Mouse (Mus musculus) midbrain, embryonic 15.5 days (tissue): ENCODE data around the gene Mt1. TPM values are rescaled to one million over a fixed set of nuclear protein-coding genes. Genes with fewer than 3 reads are reported as not detected.

Experiments
- ATAC-seq: fragments of 200-750 bp; cut with Nextera tagmentation; replicated peaks from 2 replicates; pipeline ENCODE4 v1.8.0; 2017; ENCODE audit warnings: moderate TSS enrichment
- H3K27ac ChIP-seq: fragments of 300-500 bp; sonication (generic); 2 replicates; pipeline ENCODE4 v1.5.1; 2015; ENCODE audit warnings: mild to moderate bottlenecking, inconsistent platforms
- H3K27me3 ChIP-seq: fragments of 300-500 bp; sonication (generic); replicated peaks from 2 replicates; pipeline ENCODE4 v1.6.1; 2015; ENCODE audit warnings: inconsistent platforms
- H3K36me3 ChIP-seq: fragments of 300-500 bp; sonication (generic); replicated peaks from 2 replicates; pipeline ENCODE4 v1.6.1; 2015; ENCODE audit warnings: inconsistent platforms
- H3K4me1 ChIP-seq: fragments of 300-500 bp; sonication (generic); 2 replicates; pipeline ENCODE4 v1.6.1; 2015; ENCODE audit warnings: inconsistent platforms
- H3K4me2 ChIP-seq: fragments of 300-500 bp; sonication (generic); 2 replicates; pipeline ENCODE4 v1.6.1; 2015; ENCODE audit warnings: inconsistent platforms, mild to moderate bottlenecking, moderate library complexity
- H3K4me3 ChIP-seq: fragments of 300-500 bp; sonication (generic); 2 replicates; pipeline ENCODE4 v1.5.1; 2015; ENCODE audit warnings: mild to moderate bottlenecking, inconsistent platforms
- H3K9ac ChIP-seq: fragments of 300-500 bp; sonication (generic); 2 replicates; pipeline ENCODE4 v1.6.1; 2015; ENCODE audit warnings: mild to moderate bottlenecking, inconsistent platforms
- H3K9me3 ChIP-seq: fragments of 300-500 bp; sonication (generic); 2 replicates; pipeline ENCODE4 v1.6.1; 2016; ENCODE audit warnings: inconsistent platforms
- WGBS: fragments of 180-500 bp; shearing (Covaris S2); methylation state at CpG from one replicate; pipeline ENCODE4 v1.1.7; 2015; ENCODE audit warnings: mixed read lengths; 5-methylcytosine and 5-hydroxymethylcytosine counted together
- polyA plus RNA-seq: library from polyadenylated mRNA; unstranded; fragments of >200 nt; fragmentation: Nextera tagmentation; extraction: Ambion mirVana; gene quantifications from 2 replicates; pipeline ENCODE4 v1.2.1, GENCODE M21; 2015

The Mt1 gene
- polyA plus RNA-seq, 1 experiment from 2014 or later, result 61.7 TPM

GRCm38 (mm10) chr8:94177716-94178390, 1.0 kb upstream of the Mt1 start:
- 64% methylated on average over 7 of the region's 7 CpGs for WGBS
- no peaks in the 10 kb centered on the region for H3K9me3 ChIP-seq
- no peak overlapping the region for H3K27ac ChIP-seq
- H3K4me2 ChIP-seq, result no peak overlapping the region
- peaks cover 87% of the 10 kb centered on the region for H3K27me3 ChIP-seq
- no peak overlapping the region for H3K9ac ChIP-seq
- peaks cover 23% of the 10 kb centered on the region for H3K4me1 ChIP-seq
- no peaks in the 10 kb centered on the region for H3K36me3 ChIP-seq
- no peak overlapping the region for H3K4me3 ChIP-seq
- no peak for ATAC-seq

- WGBS, result 4% methylated on average over 25 of the region's 25 CpGs
- peaks cover 86% of the 10 kb centered on the region for H3K27me3 ChIP-seq
Measured at GRCm38 (mm10) chr8:94179713-94180560, 1.1 kb downstream of the Mt1 start.

GRCm38 (mm10) chr8:94180561-94180908, 1.7 kb downstream of the Mt1 start:
- H3K36me3 ChIP-seq, result no peaks in the 10 kb centered on the region
- H3K4me1 ChIP-seq, result peaks cover 25% of the 10 kb centered on the region
- H3K27ac ChIP-seq, result no peak overlapping the region
- WGBS, result 83% methylated on average over 1 of the region's 1 CpGs
- no peak overlapping the region for H3K4me2 ChIP-seq
- peaks cover 84% of the 10 kb centered on the region for H3K27me3 ChIP-seq
- ATAC-seq, result no peak
- no peak overlapping the region for H3K4me3 ChIP-seq
- H3K9ac ChIP-seq, result no peak overlapping the region
- H3K9me3 ChIP-seq, result no peaks in the 10 kb centered on the region

More at GRCm38 (mm10) chr8:94179713-94180560, 1.1 kb downstream of the Mt1 start:
- Histone ChIP-seq H3K9me3 (no peaks in the 10 kb centered on the region), H3K27ac (no peak overlapping the region), H3K4me2 (peak overlapping the region; percentile 87), H3K4me3 (peak overlapping the region; percentile 42), H3K9ac (no peak overlapping the region), H3K36me3 (no peaks in the 10 kb centered on the region), H3K4me1 (peaks cover 25% of the 10 kb centered on the region)
- no peak for ATAC-seq

GRCm38 (mm10) chr8:94182055-94182929, 3.4 kb downstream of the Mt1 start:
- H3K36me3 ChIP-seq, result no peaks in the 10 kb centered on the region
- 69% methylated on average over 13 of the region's 13 CpGs for WGBS
- H3K27me3 ChIP-seq, result peaks cover 84% of the 10 kb centered on the region
- H3K9me3 ChIP-seq, result no peaks in the 10 kb centered on the region
- no peak for ATAC-seq
- no peak overlapping the region for H3K4me2 ChIP-seq
- no peak overlapping the region for H3K27ac ChIP-seq
- peaks cover 33% of the 10 kb centered on the region for H3K4me1 ChIP-seq
- no peak overlapping the region for H3K4me3 ChIP-seq
- no peak overlapping the region for H3K9ac ChIP-seq

GRCm38 (mm10) chr8:94183117-94183516, 4.2 kb downstream of the Mt1 start:
- H3K36me3 ChIP-seq, result no peaks in the 10 kb centered on the region
- under 1% methylated on average over 16 of the region's 16 CpGs for WGBS
- no peak overlapping the region for H3K27ac ChIP-seq
- peaks cover 81% of the 10 kb centered on the region for H3K27me3 ChIP-seq
- peak overlapping the region; percentile 19 for H3K4me3 ChIP-seq
- H3K4me1 ChIP-seq, result peaks cover 38% of the 10 kb centered on the region
- no peaks in the 10 kb centered on the region for H3K9me3 ChIP-seq
- H3K9ac ChIP-seq, result no peak overlapping the region
- ATAC-seq, result 0 out of 2 replicates have a peak, but pooled peaks have one; percentile 51
- H3K4me2 ChIP-seq, result peak overlapping the region; percentile 41

GRCm38 (mm10) chr8:94184357-94184843, 5.5 kb downstream of the Mt1 start:
- 22% methylated on average over 12 of the region's 12 CpGs for WGBS
- no peak overlapping the region for H3K27ac ChIP-seq
- ATAC-seq, result no peak
- no peaks in the 10 kb centered on the region for H3K9me3 ChIP-seq
- peaks cover 30% of the 10 kb centered on the region for H3K4me1 ChIP-seq
- no peak overlapping the region for H3K9ac ChIP-seq
- no peak overlapping the region for H3K4me2 ChIP-seq
- no peak overlapping the region for H3K4me3 ChIP-seq
- H3K27me3 ChIP-seq, result peaks cover 70% of the 10 kb centered on the region
- no peaks in the 10 kb centered on the region for H3K36me3 ChIP-seq

GRCm38 (mm10) chr8:94185791-94186190, 6.9 kb downstream of the Mt1 start:
- Histone ChIP-seq H3K27me3 (peaks cover 58% of the 10 kb centered on the region), H3K27ac (no peak overlapping the region)
- ATAC-seq, result no peak

GRCm38 (mm10) chr8:94186542-94186941, 7.7 kb downstream of the Mt1 start:
- peak; percentile 60; the same call in 1 of the 2 replicates for ATAC-seq
- peaks cover 56% of the 10 kb centered on the region for H3K27me3 ChIP-seq
- no peaks in the 10 kb centered on the region for H3K36me3 ChIP-seq
- WGBS, result 6% methylated on average over 17 of the region's 17 CpGs
- peaks cover 21% of the 10 kb centered on the region for H3K4me1 ChIP-seq
- H3K27ac ChIP-seq, result no peak overlapping the region
- H3K4me3 ChIP-seq, result no peak overlapping the region
- H3K4me2 ChIP-seq, result peak overlapping the region; percentile 36
- H3K9ac ChIP-seq, result no peak overlapping the region
- no peaks in the 10 kb centered on the region for H3K9me3 ChIP-seq

More at GRCm38 (mm10) chr8:94185791-94186190, 6.9 kb downstream of the Mt1 start:
- no peak overlapping the region for H3K4me2 ChIP-seq
- H3K4me1 ChIP-seq, result peaks cover 21% of the 10 kb centered on the region
- H3K9me3 ChIP-seq, result no peaks in the 10 kb centered on the region
- H3K4me3 ChIP-seq, result no peak overlapping the region
- no peak overlapping the region for H3K9ac ChIP-seq
- WGBS, result 64% methylated on average over 6 of the region's 6 CpGs
- no peaks in the 10 kb centered on the region for H3K36me3 ChIP-seq

GRCm38 (mm10) chr8:94187290-94188002, 8.6 kb downstream of the Mt1 start:
- no peak overlapping the region for H3K27ac ChIP-seq
- peaks cover 49% of the 10 kb centered on the region for H3K27me3 ChIP-seq
- no peak overlapping the region for H3K4me3 ChIP-seq
- H3K9me3 ChIP-seq, result no peaks in the 10 kb centered on the region
- H3K36me3 ChIP-seq, result no peaks in the 10 kb centered on the region
- H3K4me1 ChIP-seq, result peaks cover 21% of the 10 kb centered on the region
- ATAC-seq, result no peak
- H3K9ac ChIP-seq, result no peak overlapping the region
- H3K4me2 ChIP-seq, result no peak overlapping the region
- WGBS, result 36% methylated on average over 21 of the region's 21 CpGs

- no peak overlapping the region for H3K4me3 ChIP-seq
- H3K27me3 ChIP-seq, result peaks cover 29% of the 10 kb centered on the region
- no peaks in the 10 kb centered on the region for H3K9me3 ChIP-seq
- peak; percentile 49; the same call in 1 of the 2 replicates for ATAC-seq
- peaks cover 13% of the 10 kb centered on the region for H3K4me1 ChIP-seq
- no peak overlapping the region for H3K9ac ChIP-seq
- whole genome bisulfite sequencing, result 61% methylated on average over 13 of the region's 13 CpGs
- no peak overlapping the region for H3K27ac ChIP-seq
- no peaks in the 10 kb centered on the region for H3K36me3 ChIP-seq
- no peak overlapping the region for H3K4me2 ChIP-seq
Measured at GRCm38 (mm10) chr8:94189275-94190031, 10.6 kb downstream of the Mt1 start.
